Mouse (Mus musculus) embryonic facial prominence, embryonic 10.5 days (tissue): ENCODE measurements around the gene Slc24a4. TPM values are rescaled to one million over a fixed set of nuclear protein-coding genes. Genes with fewer than 3 reads are reported as not detected.

Source experiments
- DNase-seq: peaks from one replicate; pipeline ENCODE4 v3.0.0-alpha.2; 2017; ENCODE audit warnings: low spot score
- H3K27ac ChIP-seq: fragments of 300-500 bp; sonication (generic); replicated peaks from 2 replicates; pipeline ENCODE4 v1.5.1; 2016; ENCODE audit warnings: mild to moderate bottlenecking
- H3K27me3 ChIP-seq: fragments of 300-500 bp; sonication (generic); replicated peaks from 2 replicates; pipeline ENCODE4 v1.6.1; 2016; ENCODE audit warnings: low read depth, mild to moderate bottlenecking; ENCODE audit not compliant: poor library complexity, severe bottlenecking
- H3K36me3 ChIP-seq: fragments of 300-500 bp; sonication (generic); replicated peaks from 2 replicates; pipeline ENCODE4 v1.6.1; 2016; ENCODE audit warnings: mild to moderate bottlenecking, moderate library complexity
- H3K4me1 ChIP-seq: fragments of 300-500 bp; sonication (generic); 2 replicates; pipeline ENCODE4 v1.6.1; 2016
- H3K4me3 ChIP-seq: fragments of 300-500 bp; sonication (generic); 2 replicates; pipeline ENCODE4 v1.5.1; 2016; ENCODE audit warnings: mild to moderate bottlenecking, moderate library complexity
- H3K9me3 ChIP-seq: fragments of 300-500 bp; sonication (generic); 2 replicates; pipeline ENCODE4 v1.6.1; 2016; ENCODE audit warnings: mild to moderate bottlenecking
- WGBS: fragments of 180-500 bp; shearing (Covaris S2); methylation state at CpG from one replicate; pipeline ENCODE4 v1.1.7; 2016; 5-methylcytosine and 5-hydroxymethylcytosine counted together
- polyA plus RNA-seq: library from polyadenylated mRNA; unstranded; fragments of >200 nt; fragmentation: Nextera tagmentation; extraction: Ambion mirVana; gene quantifications from 2 replicates; pipeline ENCODE4 v1.2.1, GENCODE M21; 2016

The Slc24a4 gene
- 0.05 TPM in 2 replicates for polyA plus RNA-seq

- WGBS, result under 1% methylated on average over 31 of the region's 34 CpGs
- peak; percentile 44 for DNase-seq
- peaks cover 24% of the 10 kb centered on the region for H3K4me1 ChIP-seq
- H3K27ac ChIP-seq, result peak within 1 kb of the TSS; percentile 63; the same call in 1 of the 2 replicates
- peaks cover 73% of the 10 kb centered on the region for H3K27me3 ChIP-seq
- peak within 1 kb of the TSS; percentile 72 for H3K4me3 ChIP-seq
- no peaks in the 10 kb centered on the region for H3K36me3 ChIP-seq
- H3K9me3 ChIP-seq, result no peaks in the 10 kb centered on the region
These were observed at the start of gene Slc24a4 for GRCm38 (mm10) chr12:102128081-102128790. Slc24a4 (plus strand) TSS chr12:102128733.

- no peaks in the 10 kb centered on the region for H3K9me3 ChIP-seq
- no peaks in the 10 kb centered on the region for H3K36me3 ChIP-seq
- H3K27ac ChIP-seq, result no peak overlapping the region
- H3K4me1 ChIP-seq, result no peaks in the 10 kb centered on the region
- no peak overlapping the region for H3K4me3 ChIP-seq
- no peaks in the 10 kb centered on the region for H3K27me3 ChIP-seq
- WGBS, result 79% methylated on average over 13 of the region's 13 CpGs
- no peak for DNase-seq
These were observed 45.7 kb upstream of the Slc24a4 start for GRCm38 (mm10) chr12:102082648-102083425.

GRCm38 (mm10) chr12:102090535-102090934 lies 38.0 kb upstream of the Slc24a4 start:
- no peak for DNase-seq
- H3K27me3 ChIP-seq, result no peaks in the 10 kb centered on the region
- no peaks in the 10 kb centered on the region for H3K9me3 ChIP-seq
- H3K36me3 ChIP-seq, result no peaks in the 10 kb centered on the region
- no peak overlapping the region for H3K4me3 ChIP-seq
- H3K4me1 ChIP-seq, result no peaks in the 10 kb centered on the region
- WGBS, result 91% methylated on average over 1 of the region's 1 CpGs
- no peak overlapping the region for H3K27ac ChIP-seq

- Histone ChIP-seq H3K4me1 (no peaks in the 10 kb centered on the region), H3K27me3 (no peaks in the 10 kb centered on the region), H3K4me3 (no peak overlapping the region), H3K27ac (no peak overlapping the region), H3K36me3 (no peaks in the 10 kb centered on the region), H3K9me3 (no peaks in the 10 kb centered on the region)
- DNase-seq, result no peak
- WGBS, result 86% methylated on average over 15 of the region's 15 CpGs
These were observed 36.0 kb upstream of the Slc24a4 start for GRCm38 (mm10) chr12:102092342-102093094.

- no peaks in the 10 kb centered on the region for H3K9me3 ChIP-seq
- H3K27ac ChIP-seq, result no peak overlapping the region
- no peaks in the 10 kb centered on the region for H3K36me3 ChIP-seq
- no peaks in the 10 kb centered on the region for H3K27me3 ChIP-seq
- H3K4me3 ChIP-seq, result no peak overlapping the region
- DNase-seq, result no peak
- 40% methylated on average over 1 of the region's 1 CpGs for WGBS
- H3K4me1 ChIP-seq, result peaks cover 3% of the 10 kb centered on the region; the same call in 1 of the 2 replicates
These were observed 22.5 kb upstream of the Slc24a4 start for GRCm38 (mm10) chr12:102105990-102106389.

- no peak for DNase-seq
- Histone ChIP-seq H3K4me3 (no peak overlapping the region), H3K27me3 (no peaks in the 10 kb centered on the region), H3K27ac (no peak overlapping the region), H3K4me1 (peaks cover 14% of the 10 kb centered on the region), H3K9me3 (no peaks in the 10 kb centered on the region), H3K36me3 (no peaks in the 10 kb centered on the region)
These were observed 19.7 kb upstream of the Slc24a4 start for GRCm38 (mm10) chr12:102108851-102109250.

GRCm38 (mm10) chr12:102112491-102112890 lies 16.0 kb upstream of the Slc24a4 start:
- Histone ChIP-seq H3K4me3 (no peak overlapping the region), H3K27ac (no peak overlapping the region), H3K36me3 (no peaks in the 10 kb centered on the region), H3K9me3 (no peaks in the 10 kb centered on the region), H3K4me1 (peaks cover 10% of the 10 kb centered on the region), H3K27me3 (no peaks in the 10 kb centered on the region)
- DNase-seq, result no peak
- WGBS, result 66% methylated on average over 4 of the region's 4 CpGs

- no peaks in the 10 kb centered on the region for H3K36me3 ChIP-seq
- no peaks in the 10 kb centered on the region for H3K9me3 ChIP-seq
- WGBS, result 71% methylated on average over 7 of the region's 7 CpGs
- peaks cover 10% of the 10 kb centered on the region for H3K4me1 ChIP-seq
- no peak overlapping the region for H3K4me3 ChIP-seq
- H3K27ac ChIP-seq, result no peak overlapping the region
- no peaks in the 10 kb centered on the region for H3K27me3 ChIP-seq
- no peak for DNase-seq
These were observed 15.6 kb upstream of the Slc24a4 start for GRCm38 (mm10) chr12:102112901-102113300.

- H3K27ac ChIP-seq, result no peak overlapping the region
- no peaks in the 10 kb centered on the region for H3K36me3 ChIP-seq
- no peaks in the 10 kb centered on the region for H3K27me3 ChIP-seq
- 80% methylated on average over 3 of the region's 3 CpGs for WGBS
- peaks cover 10% of the 10 kb centered on the region for H3K4me1 ChIP-seq
- no peak for DNase-seq
- no peaks in the 10 kb centered on the region for H3K9me3 ChIP-seq
- H3K4me3 ChIP-seq, result no peak overlapping the region
These were observed 15.1 kb upstream of the Slc24a4 start for GRCm38 (mm10) chr12:102113391-102113790.

GRCm38 (mm10) chr12:102116580-102116979 lies 12.0 kb upstream of the Slc24a4 start:
- H3K9me3 ChIP-seq, result no peaks in the 10 kb centered on the region
- H3K36me3 ChIP-seq, result no peaks in the 10 kb centered on the region
- 71% methylated on average over 3 of the region's 3 CpGs for WGBS
- DNase-seq, result no peak
- H3K27me3 ChIP-seq, result no peaks in the 10 kb centered on the region
- no peak overlapping the region for H3K4me3 ChIP-seq
- no peak overlapping the region for H3K27ac ChIP-seq
- H3K4me1 ChIP-seq, result peaks cover 10% of the 10 kb centered on the region

- Histone ChIP-seq H3K27me3 (no peaks in the 10 kb centered on the region), H3K36me3 (no peaks in the 10 kb centered on the region), H3K4me1 (peaks cover under 1% of the 10 kb centered on the region), H3K9me3 (no peaks in the 10 kb centered on the region), H3K27ac (no peak overlapping the region), H3K4me3 (no peak overlapping the region)
- WGBS, result 88% methylated on average over 7 of the region's 7 CpGs
- no peak for DNase-seq
These were observed 10.5 kb upstream of the Slc24a4 start for GRCm38 (mm10) chr12:102118014-102118413.

- 12% methylated on average over 7 of the region's 7 CpGs for WGBS
- Histone ChIP-seq H3K9me3 (no peaks in the 10 kb centered on the region), H3K4me1 (peaks cover 24% of the 10 kb centered on the region), H3K36me3 (no peaks in the 10 kb centered on the region), H3K4me3 (peak overlapping the region; percentile 72), H3K27ac (no peak overlapping the region), H3K27me3 (peaks cover 67% of the 10 kb centered on the region)
- DNase-seq, result no peak
These were observed 932 bp upstream of the Slc24a4 start for GRCm38 (mm10) chr12:102127601-102128000.
